Mouse (Mus musculus): ENCODE measurements at regions not wholly inside any gene's neighbourhood (a gene's known extent, or its start where the extent isn't known, plus 50 kb on each side); places are given as distances from the start of the nearest gene placed in this dataset.

DNA sequence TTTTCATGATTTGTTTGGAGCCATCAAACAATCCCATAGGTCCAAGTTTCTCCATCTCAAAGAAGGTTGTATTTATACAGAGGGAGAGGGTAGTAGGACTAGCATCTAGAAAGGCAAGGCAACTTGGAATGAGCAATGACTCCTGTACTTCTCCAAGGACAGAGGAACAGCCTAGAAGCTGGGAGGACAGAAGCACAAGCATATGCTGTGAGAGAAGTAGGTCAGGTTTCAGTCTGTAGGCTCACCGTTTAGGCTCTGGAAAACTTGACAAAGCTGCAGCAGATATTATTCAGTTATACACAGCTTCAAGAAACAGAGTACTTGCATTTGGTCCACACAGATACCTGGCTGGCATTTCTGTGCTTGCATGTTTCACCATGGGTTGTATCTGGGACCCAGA is 131.5 kb upstream of the B3gat1 start:
- H3K9ac ChIP-seq (ENCODE audit: insufficient read depth, low read depth): no peak overlapping the region
- no peaks in the 10 kb centered on the region for H3K9me3 ChIP-seq (replicated peaks; ENCODE audit: low read length)
- no peaks in the 10 kb centered on the region for H3K36me3 ChIP-seq (replicated peaks in 1 of 2; ENCODE audit: control insufficient read depth in 1 of 2, insufficient read depth in 1 of 2, low read length in 1 of 2)
- dilution Hi-C loops (cut with MboI; ENCODE audit: extremely low pct_ligation_motif_present, extremely low pct_unique_long_range_greater_than_20kb, low sequenced_read_pairs): no loop called here
- H3K27ac ChIP-seq (ENCODE audit: insufficient read depth, low read depth): no peak overlapping the region
- no peak for DNase-seq (ENCODE audit: extremely low read depth)
- H3K79me2 ChIP-seq (replicated peaks; ENCODE audit: control insufficient read depth, extremely low read depth, insufficient read depth, poor library complexity, severe bottlenecking): no peaks in the 10 kb centered on the region
- no peak overlapping the region for H3K4me2 ChIP-seq (ENCODE audit: insufficient read depth, low read depth, poor library complexity, severe bottlenecking)
- in situ Hi-C loops (cut with MboI; ENCODE audit: low pct_ligation_motif_present, low pct_unique_long_range_greater_than_20kb, low sequenced_read_pairs): no loop called here
- no peak overlapping the region for H3K4me3 ChIP-seq (replicated peaks in 1 of 3; ENCODE audit: low read depth in 2 of 3, low read length in 2 of 3, poor library complexity in 1 of 3)
- TF ChIP-seq IRF4 (IDR thresholded peaks at IDR 0.05; ENCODE audit: low read depth, low read length) (no peak), ZMIZ1 (IDR thresholded peaks at IDR 0.05; ENCODE audit: low read depth, low read length) (no peak), NELFE (IDR thresholded peaks at IDR 0.05; ENCODE audit: low read depth, low read length) (no peak), RCOR1 (conservative IDR thresholded peaks at IDR 0.05; ENCODE audit: low read depth, low read length) (no peak), E2F4 (IDR thresholded peaks at IDR 0.05; ENCODE audit: insufficient replicate concordance, low read depth, low read length) (no peak), USF1 (IDR thresholded peaks at IDR 0.05; ENCODE audit: low read depth, low read length) (no peak), MXI1 (IDR thresholded peaks at IDR 0.05; ENCODE audit: low read depth, low read length) (no peak), ELF1 (IDR thresholded peaks at IDR 0.05; ENCODE audit: low read depth, low read length) (no peak), TBP (conservative IDR thresholded peaks at IDR 0.05; ENCODE audit: low read depth, low read length) (no peak), RAD21 (IDR thresholded peaks at IDR 0.05; ENCODE audit: low read depth, low read length) (no peak), USF2 (conservative IDR thresholded peaks at IDR 0.05; ENCODE audit: low read depth, low read length) (no peak), MAX (IDR thresholded peaks at IDR 0.05; ENCODE audit: low read length) (no peak), PAX5 (IDR thresholded peaks at IDR 0.05; ENCODE audit: low read length) (no peak), POLR2AphosphoS2 (IDR thresholded peaks at IDR 0.05; ENCODE audit: low read depth, low read length) (no peak)
- no peaks in the 10 kb centered on the region for H3K27me3 ChIP-seq (replicated peaks)
- no peaks in the 10 kb centered on the region for H3K4me1 ChIP-seq (ENCODE audit: control insufficient read depth in 1 of 2, insufficient read depth in 2 of 2)

DNA sequence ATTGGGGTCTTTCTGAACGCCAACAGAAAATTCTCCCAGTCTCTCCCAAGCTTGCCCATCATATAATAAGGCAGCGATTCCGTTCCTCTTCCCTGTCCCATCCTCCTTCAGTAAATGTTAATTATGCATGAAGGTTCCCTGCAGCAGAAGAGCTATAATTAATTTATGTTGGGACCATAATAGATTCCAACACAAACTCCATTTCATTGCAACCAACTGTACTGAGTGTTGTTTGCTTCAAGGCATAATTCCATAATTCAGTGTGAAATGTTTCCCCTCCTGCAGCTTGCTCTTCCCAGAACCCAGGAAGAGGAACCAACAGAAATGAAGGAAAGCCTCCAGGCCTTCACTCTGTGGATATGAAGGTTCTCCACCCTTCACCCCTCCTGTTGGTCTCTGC is 129.0 kb upstream of the B3gat1 start:
- H3K4me3 ChIP-seq (replicated peaks in 1 of 3; ENCODE audit: low read depth in 2 of 3, low read length in 2 of 3, poor library complexity in 1 of 3): no peak overlapping the region
- H3K9me3 ChIP-seq (replicated peaks; ENCODE audit: low read length): no peaks in the 10 kb centered on the region
- no peaks in the 10 kb centered on the region for H3K36me3 ChIP-seq (replicated peaks in 1 of 2; ENCODE audit: control insufficient read depth in 1 of 2, insufficient read depth in 1 of 2, low read length in 1 of 2)
- in situ Hi-C loops (cut with MboI; ENCODE audit: low pct_ligation_motif_present, low pct_unique_long_range_greater_than_20kb, low sequenced_read_pairs): no loop called here
- H3K79me2 ChIP-seq (replicated peaks; ENCODE audit: control insufficient read depth, extremely low read depth, insufficient read depth, poor library complexity, severe bottlenecking): no peaks in the 10 kb centered on the region
- dilution Hi-C loops (cut with MboI; ENCODE audit: extremely low pct_ligation_motif_present, extremely low pct_unique_long_range_greater_than_20kb, low sequenced_read_pairs): no loop called here
- no peak overlapping the region for H3K4me2 ChIP-seq (ENCODE audit: insufficient read depth, low read depth, poor library complexity, severe bottlenecking)
- H3K4me1 ChIP-seq (ENCODE audit: control insufficient read depth in 1 of 2, insufficient read depth in 2 of 2): no peaks in the 10 kb centered on the region
- H3K27ac ChIP-seq (ENCODE audit: insufficient read depth, low read depth): no peak overlapping the region
- no peak overlapping the region for H3K9ac ChIP-seq (ENCODE audit: insufficient read depth, low read depth)
- H3K27me3 ChIP-seq (replicated peaks): no peaks in the 10 kb centered on the region
- TF ChIP-seq CTCF (conservative IDR thresholded peaks at IDR 0.05 in 1 of 2, IDR thresholded peaks at IDR 0.05 in 1 of 2; ENCODE audit: low read depth in 2 of 2, low read length in 2 of 2): no peak
- DNase-seq (ENCODE audit: extremely low read depth): no peak
